Mouse (Mus musculus): Measurements from ENCODE around the gene C5ar2.
A peak's percentile ranks its signal among the peaks of the same experiment; 100 is the strongest.

Gene C5ar2

DNA sequence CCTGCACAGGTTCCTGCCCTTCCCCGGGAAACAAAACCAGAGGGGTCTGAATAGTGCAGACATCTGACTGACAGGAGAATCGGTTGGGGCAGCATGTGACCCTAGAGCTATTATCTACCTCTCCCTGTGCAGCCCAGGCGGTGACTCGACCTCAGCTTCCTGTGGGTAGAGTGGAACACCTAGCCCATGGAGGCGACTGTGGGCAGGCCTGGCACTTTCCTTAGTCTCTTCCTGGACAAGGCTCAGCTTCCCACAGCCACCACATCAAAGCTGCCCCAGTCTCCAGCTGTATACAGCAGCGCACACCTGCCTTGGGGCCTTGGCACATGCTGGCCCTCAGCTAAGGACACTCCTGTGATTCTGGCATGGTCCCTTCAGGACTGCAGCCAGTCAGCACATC lies 42.8 kb downstream of the C5ar2 start:
- no peak for DNase-seq (ENCODE audit: low read depth, low spot score)

DNA sequence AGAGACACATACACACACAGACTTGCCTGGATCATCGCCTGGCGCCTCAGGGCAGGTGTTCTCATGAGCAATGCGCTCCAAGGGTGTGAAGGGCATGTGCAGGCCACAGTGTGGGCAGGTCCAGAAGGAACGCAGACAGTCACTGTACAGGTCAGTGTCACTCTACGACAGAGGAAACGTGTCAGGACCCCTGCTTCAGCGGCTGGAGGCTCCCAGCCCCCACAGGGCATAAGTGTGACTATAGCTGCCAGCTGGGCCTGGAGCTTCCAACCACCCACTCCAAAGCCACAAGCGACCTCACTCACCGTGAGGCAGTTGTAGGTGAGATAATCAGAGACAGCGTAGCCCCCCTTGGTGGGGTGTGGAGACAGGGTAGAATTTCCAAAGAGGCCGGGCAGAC lies 45.4 kb downstream of the C5ar2 start:
- DNase-seq (ENCODE audit: low read depth, low spot score) = no peak

GRCm38 (mm10) chr7:16197166-16197565 lies 46.8 kb downstream of the C5ar2 start:
- DNase-seq (ENCODE audit: low read depth, low spot score) = no peak

GRCm38 (mm10) chr7:16196616-16197015 lies 47.3 kb downstream of the C5ar2 start:
- no peak for DNase-seq (ENCODE audit: low read depth, low spot score)

- no peak for DNase-seq (ENCODE audit: low read depth, low spot score)
Observed at GRCm38 (mm10) chr7:16193702-16194101, 50.3 kb downstream of the C5ar2 start.

DNA sequence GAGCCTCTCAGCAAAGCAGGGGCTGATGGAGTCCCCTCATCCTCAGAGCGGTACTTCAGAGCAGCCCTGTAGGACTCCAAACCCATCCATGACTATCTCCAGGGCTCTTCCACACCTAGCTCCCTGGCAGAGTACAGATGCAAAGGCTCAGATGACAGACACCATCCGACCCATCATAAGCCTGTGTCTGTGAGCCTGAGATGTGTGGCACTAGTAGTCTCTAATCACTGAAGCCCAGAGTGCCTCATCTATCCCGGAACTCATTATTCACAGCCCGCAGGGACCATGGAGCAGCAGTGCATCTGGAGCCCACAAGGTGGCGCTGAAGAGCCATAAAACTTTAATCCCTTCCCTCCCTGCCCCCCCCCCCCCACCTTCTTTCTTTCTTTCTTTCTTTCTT lies 51.6 kb downstream of the C5ar2 start:
- DNase-seq (ENCODE audit: low read depth, low spot score) = peak; percentile 74

DNA sequence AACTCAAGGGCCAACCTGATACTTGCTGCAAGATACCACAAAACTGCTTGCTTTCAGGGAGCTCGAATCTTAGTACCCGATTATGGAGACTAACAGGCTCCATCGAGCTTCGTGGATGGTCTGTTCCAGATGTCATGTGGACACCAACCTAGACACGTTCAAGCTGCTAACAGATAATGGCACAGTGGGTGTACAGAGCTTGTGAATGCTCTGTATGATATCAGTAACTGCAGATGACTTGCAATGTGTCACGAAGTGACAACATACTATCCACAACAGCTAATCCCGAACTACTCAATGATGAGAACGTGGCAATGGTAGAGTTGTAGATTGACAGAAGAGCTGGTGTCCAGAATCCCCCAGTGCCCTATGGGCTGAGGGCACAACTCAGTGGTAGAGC lies 56.5 kb downstream of the C5ar2 start:
- DNase-seq (ENCODE audit: low read depth, low spot score) = no peak
